8 mouse cellular contexts compared by ENCODE assay signal in the genomic region with DNA sequence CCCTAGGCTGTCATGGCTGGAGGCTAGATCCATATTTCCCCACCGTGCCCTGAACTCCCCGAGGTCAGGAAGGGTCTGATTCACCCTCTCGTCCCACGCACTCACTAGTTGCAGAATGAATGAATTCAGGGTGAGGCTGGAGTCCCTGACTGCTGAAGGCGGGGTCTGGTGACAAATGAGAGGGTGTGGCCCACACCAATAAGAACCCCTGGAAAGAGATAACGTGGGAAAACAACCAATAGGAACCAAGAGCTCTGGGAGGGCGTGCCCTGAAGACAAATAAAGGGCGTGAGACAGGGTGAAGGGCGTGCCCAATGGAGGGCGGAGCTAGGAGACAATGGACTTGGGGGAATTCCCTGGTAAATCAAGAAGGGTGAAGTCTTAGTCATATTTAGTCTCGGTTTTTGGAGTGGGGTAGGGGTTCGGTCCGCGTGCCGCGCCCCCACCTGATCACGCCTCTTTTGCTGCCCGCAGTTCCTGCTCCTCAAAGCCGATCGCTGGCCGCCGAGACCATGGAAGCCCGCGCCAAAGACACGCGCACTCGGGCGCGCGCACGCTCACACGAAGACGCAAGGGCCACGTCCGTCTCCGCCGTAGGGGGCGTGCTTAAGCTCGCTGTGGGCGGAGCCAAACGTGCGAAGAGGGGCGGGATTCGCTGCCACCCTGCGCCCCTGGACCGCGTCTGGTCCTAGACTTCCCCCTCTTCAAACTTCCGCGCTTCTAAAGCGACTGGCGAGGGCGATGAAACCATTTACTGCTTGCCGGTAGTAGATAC. TPM values are rescaled to one million over a fixed set of nuclear protein-coding genes. Genes with fewer than 3 reads are reported as not detected.
DNase-seq lines count a peak whose midpoint lies in the region; ATAC-seq lines count a peak whose summit lies in the region.

No protein-coding gene starts in this region.

- H3K4me3 ChIP-seq in forebrain, embryonic 10.5 days, result peak overlapping the region; percentile 65
- peak overlapping the region; percentile 65 for H3K4me3 ChIP-seq in heart, embryonic 16.5 days (ENCODE audit: low read length)
- H3K4me3 ChIP-seq in liver, embryonic 15.5 days (replicated peaks), result peak overlapping the region; percentile 54
- H3K4me3 ChIP-seq in neural tube, embryonic 12.5 days, result peak overlapping the region; percentile 42

- WGBS in forebrain, embryonic 10.5 days, result under 1% methylated on average over 53 of the region's 53 CpGs
- WGBS in heart, embryonic 16.5 days, result under 1% methylated on average over 53 of the region's 53 CpGs
- WGBS in liver, embryonic 15.5 days (ENCODE audit: insufficient replicate concordance), result under 1% methylated on average over 53 of the region's 53 CpGs
- under 1% methylated on average over 53 of the region's 53 CpGs for WGBS in neural tube, embryonic 12.5 days

- peak overlapping the region; percentile 76 for H3K9ac ChIP-seq in heart, embryonic 16.5 days (ENCODE audit: low read length)
- H3K9ac ChIP-seq in liver, embryonic 15.5 days, result peak overlapping the region; percentile 7; the same call in 1 of the 2 replicates
- H3K9ac ChIP-seq in neural tube, embryonic 12.5 days, result peak overlapping the region; percentile 41

- peaks cover 15% of the 10 kb centered on the region for H3K36me3 ChIP-seq in forebrain, embryonic 10.5 days (replicated peaks)
- no peaks in the 10 kb centered on the region for H3K36me3 ChIP-seq in heart, embryonic 16.5 days (ENCODE audit: control insufficient read depth, insufficient read depth)
- H3K36me3 ChIP-seq in liver, embryonic 15.5 days (replicated peaks), result no peaks in the 10 kb centered on the region
- H3K36me3 ChIP-seq in neural tube, embryonic 12.5 days, result peaks cover 15% of the 10 kb centered on the region; the same call in 1 of the 2 replicates

- DNase-seq in c-Kit-positive CD71-negative TER-119-negative erythroid progenitor cells, embryonic 14.5 days (ENCODE audit: low read depth), result peak; percentile 96
- DNase-seq in forebrain, embryonic 10.5 days (ENCODE audit: extremely low spot score, low spot score), result peak; percentile 93
- peak; percentile 85 to 94 for DNase-seq in kidney, postnatal 36 days
- DNase-seq in telencephalon, adult 2 months (ENCODE audit: low read depth, low spot score), result peak; percentile 97

- peak overlapping the region; percentile 96 for H3K27ac ChIP-seq in forebrain, embryonic 10.5 days
- H3K27ac ChIP-seq in heart, embryonic 16.5 days (ENCODE audit: low read length), result peak overlapping the region; percentile 80
- no peak overlapping the region; the same call in 1 of the 2 replicates for H3K27ac ChIP-seq in liver, embryonic 15.5 days (replicated peaks)
- H3K27ac ChIP-seq in neural tube, embryonic 12.5 days, result peak overlapping the region; percentile 43

- peaks cover 35% of the 10 kb centered on the region for H3K4me1 ChIP-seq in forebrain, embryonic 10.5 days
- peaks cover 14% of the 10 kb centered on the region for H3K4me1 ChIP-seq in heart, embryonic 16.5 days (ENCODE audit: control insufficient read depth, insufficient read depth, low read length)
- H3K4me1 ChIP-seq in liver, embryonic 15.5 days (replicated peaks), result peaks cover 33% of the 10 kb centered on the region
- H3K4me1 ChIP-seq in neural tube, embryonic 12.5 days, result peaks cover 36% of the 10 kb centered on the region

- H3K4me2 ChIP-seq in heart, embryonic 16.5 days (ENCODE audit: low read depth, low read length), result peak overlapping the region; percentile 89
- H3K4me2 ChIP-seq in liver, embryonic 15.5 days, result peak overlapping the region; percentile 82
- H3K4me2 ChIP-seq in neural tube, embryonic 12.5 days (replicated peaks), result peak overlapping the region; percentile 80

- H3K9me3 ChIP-seq in forebrain, embryonic 10.5 days, result no peaks in the 10 kb centered on the region
- no peaks in the 10 kb centered on the region for H3K9me3 ChIP-seq in heart, embryonic 16.5 days (replicated peaks; ENCODE audit: control insufficient read depth, low read length)
- H3K9me3 ChIP-seq in liver, embryonic 15.5 days (replicated peaks), result no peaks in the 10 kb centered on the region
- H3K9me3 ChIP-seq in neural tube, embryonic 12.5 days, result no peaks in the 10 kb centered on the region

- peak; percentile 89 for ATAC-seq in CD4-positive, CD25-positive, alpha-beta regulatory T cell, adult 4 months
- peak; percentile 88 for ATAC-seq in heart, embryonic 16.5 days (replicated peaks; ENCODE audit: extremely low read depth, insufficient read depth, low FRiP score)
- peak; percentile 79 for ATAC-seq in liver, embryonic 15.5 days (ENCODE audit: insufficient read depth)
- ATAC-seq in neural tube, embryonic 12.5 days (ENCODE audit: low FRiP score, low read depth), result peak; percentile 94

- H3K27me3 ChIP-seq in forebrain, embryonic 10.5 days (ENCODE audit: poor library complexity, severe bottlenecking), result peaks cover 54% of the 10 kb centered on the region
- H3K27me3 ChIP-seq in heart, embryonic 16.5 days (ENCODE audit: control insufficient read depth, insufficient read depth, low read length), result peaks cover 6% of the 10 kb centered on the region; the same call in 1 of the 2 replicates
- H3K27me3 ChIP-seq in liver, embryonic 15.5 days, result peaks cover 57% of the 10 kb centered on the region
- H3K27me3 ChIP-seq in neural tube, embryonic 12.5 days (replicated peaks), result peaks cover 15% of the 10 kb centered on the region

RNA-seq across cellular contexts. Expression of a gene that starts 0.5 kb away (rescaled TPM):
- 1 to 10 TPM in 1 of 2 experiments, under 1 TPM in 1; 0.90 to 2.6 TPM for polyA plus RNA-seq in CD4-positive, CD25-positive, alpha-beta regulatory T cell, adult 4 months (2017; shearing (Covaris generic))
- 16.5 and 19.8 TPM in 2 replicates for polyA plus RNA-seq in forebrain, embryonic 10.5 days (2016; fragmentation: Nextera tagmentation; extraction: Ambion mirVana)
- polyA plus RNA-seq in heart, embryonic 16.5 days (2015; fragmentation: Nextera tagmentation; extraction: Ambion mirVana), result 5.4 and 6.7 TPM in 2 replicates
- polyA plus RNA-seq in liver, embryonic 15.5 days (2015; fragmentation: Nextera tagmentation; extraction: Ambion mirVana), result 0.59 and 0.68 TPM in 2 replicates
- polyA plus RNA-seq in neural tube, embryonic 12.5 days (2016; fragmentation: Nextera tagmentation; extraction: Ambion mirVana), result 70.6 and 78.4 TPM in 2 replicates

RNA-seq across cellular contexts. Expression of a gene that starts 6.8 kb away (rescaled TPM):
- 1 to 10 TPM in 1 of 2 experiments, not detected in 1; 1.1 TPM for polyA plus RNA-seq in CD4-positive, CD25-positive, alpha-beta regulatory T cell, adult 4 months (2017; shearing (Covaris generic))
- polyA plus RNA-seq in forebrain, embryonic 10.5 days (2016; fragmentation: Nextera tagmentation; extraction: Ambion mirVana), result 11.5 and 11.6 TPM in 2 replicates
- polyA plus RNA-seq in heart, embryonic 16.5 days (2015; fragmentation: Nextera tagmentation; extraction: Ambion mirVana), result 14.6 and 14.9 TPM in 2 replicates
- 6.0 and 6.7 TPM in 2 replicates for polyA plus RNA-seq in liver, embryonic 15.5 days (2015; fragmentation: Nextera tagmentation; extraction: Ambion mirVana)
- polyA plus RNA-seq in neural tube, embryonic 12.5 days (2016; fragmentation: Nextera tagmentation; extraction: Ambion mirVana), result 15.9 and 16.3 TPM in 2 replicates

RNA-seq across cellular contexts. Expression of a gene that starts 8.3 kb away (rescaled TPM):
- 10 to 100 TPM; 44.5 to 56.2 TPM for polyA plus RNA-seq in CD4-positive, CD25-positive, alpha-beta regulatory T cell, adult 4 months (2017; shearing (Covaris generic))
- 136 and 144 TPM in 2 replicates for polyA plus RNA-seq in forebrain, embryonic 10.5 days (2016; fragmentation: Nextera tagmentation; extraction: Ambion mirVana)
- 50.8 and 61.1 TPM in 2 replicates for polyA plus RNA-seq in heart, embryonic 16.5 days (2015; fragmentation: Nextera tagmentation; extraction: Ambion mirVana)
- polyA plus RNA-seq in liver, embryonic 15.5 days (2015; fragmentation: Nextera tagmentation; extraction: Ambion mirVana), result 197 and 211 TPM in 2 replicates
- 66.0 and 75.6 TPM in 2 replicates for polyA plus RNA-seq in neural tube, embryonic 12.5 days (2016; fragmentation: Nextera tagmentation; extraction: Ambion mirVana)

RNA-seq across cellular contexts. Expression of a gene that starts 13.2 kb away (rescaled TPM):
- under 1 TPM in 1 of 2 experiments, not detected in 1; 0.15 TPM for polyA plus RNA-seq in CD4-positive, CD25-positive, alpha-beta regulatory T cell, adult 4 months (2017; shearing (Covaris generic))
- polyA plus RNA-seq in forebrain, embryonic 10.5 days (2016; fragmentation: Nextera tagmentation; extraction: Ambion mirVana), result 0.57 and 0.99 TPM in 2 replicates
- 5.2 and 5.8 TPM in 2 replicates for polyA plus RNA-seq in heart, embryonic 16.5 days (2015; fragmentation: Nextera tagmentation; extraction: Ambion mirVana)
- 0.22 and 0.30 TPM in 2 replicates for polyA plus RNA-seq in liver, embryonic 15.5 days (2015; fragmentation: Nextera tagmentation; extraction: Ambion mirVana)
- polyA plus RNA-seq in neural tube, embryonic 12.5 days (2016; fragmentation: Nextera tagmentation; extraction: Ambion mirVana), result 3.5 and 4.3 TPM in 2 replicates

RNA-seq across cellular contexts. Expression of a gene that starts 16.3 kb away (rescaled TPM):
- 10 to 100 TPM in 1 of 2 experiments, 1 to 10 TPM in 1; 7.4 to 13.5 TPM for polyA plus RNA-seq in CD4-positive, CD25-positive, alpha-beta regulatory T cell, adult 4 months (2017; shearing (Covaris generic))
- 1.8 and 1.9 TPM in 2 replicates for polyA plus RNA-seq in forebrain, embryonic 10.5 days (2016; fragmentation: Nextera tagmentation; extraction: Ambion mirVana)
- polyA plus RNA-seq in heart, embryonic 16.5 days (2015; fragmentation: Nextera tagmentation; extraction: Ambion mirVana), result 4.1 and 5.1 TPM in 2 replicates
- 3.4 and 4.4 TPM in 2 replicates for polyA plus RNA-seq in liver, embryonic 15.5 days (2015; fragmentation: Nextera tagmentation; extraction: Ambion mirVana)
- polyA plus RNA-seq in neural tube, embryonic 12.5 days (2016; fragmentation: Nextera tagmentation; extraction: Ambion mirVana), result 1.5 and 2.2 TPM in 2 replicates

Comparison
In these comparisons a context has a peak if more than half of its experiments do, and no peak if none do; other contexts are left out.
1. H3K9ac ChIP-seq: peak in every context shown above with its lines; median percentile 76 in heart, embryonic 16.5 days; 41 in neural tube, embryonic 12.5 days; 7 in liver, embryonic 15.5 days.